Mouse (Mus musculus): ENCODE measurements at regions not wholly inside any gene's neighbourhood (a gene's known extent, or its start where the extent isn't known, plus 50 kb on each side); places are given as distances from the start of the nearest gene placed in this dataset.

DNA sequence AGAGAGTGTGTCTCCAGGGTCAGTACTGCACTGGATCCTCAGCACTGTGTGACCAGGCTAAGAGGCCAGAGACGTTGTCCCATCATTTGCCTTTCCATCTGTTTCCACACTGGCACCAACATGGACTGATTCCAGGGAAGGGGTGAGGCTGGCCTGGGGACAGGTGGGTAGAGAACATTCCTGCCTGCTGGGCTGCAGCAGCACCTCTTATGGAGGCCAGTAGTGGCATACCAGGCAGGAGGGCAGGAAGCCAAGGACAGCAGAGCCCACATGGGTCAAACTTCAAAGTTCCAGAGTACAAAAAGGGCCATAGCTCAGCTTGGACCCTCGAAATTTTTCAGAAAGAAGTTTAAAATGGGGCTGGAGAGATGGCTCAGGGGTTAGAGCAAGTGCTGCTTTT, 115.4 kb upstream of the Ercc6l2 start:
- TF ChIP-seq POLR2A (IDR thresholded peaks at IDR 0.05; ENCODE audit: insufficient read length, low read depth): no peak
- no peak for TF ChIP-seq TCF12 (IDR thresholded peaks at IDR 0.05; ENCODE audit: insufficient read depth, poor library complexity, severe bottlenecking)
- no peak for TF ChIP-seq SRF (IDR thresholded peaks at IDR 0.05; ENCODE audit: control insufficient read depth, insufficient read length, low read depth)
